ENCODE assay signal across 12 mouse cellular contexts in the genomic region with DNA sequence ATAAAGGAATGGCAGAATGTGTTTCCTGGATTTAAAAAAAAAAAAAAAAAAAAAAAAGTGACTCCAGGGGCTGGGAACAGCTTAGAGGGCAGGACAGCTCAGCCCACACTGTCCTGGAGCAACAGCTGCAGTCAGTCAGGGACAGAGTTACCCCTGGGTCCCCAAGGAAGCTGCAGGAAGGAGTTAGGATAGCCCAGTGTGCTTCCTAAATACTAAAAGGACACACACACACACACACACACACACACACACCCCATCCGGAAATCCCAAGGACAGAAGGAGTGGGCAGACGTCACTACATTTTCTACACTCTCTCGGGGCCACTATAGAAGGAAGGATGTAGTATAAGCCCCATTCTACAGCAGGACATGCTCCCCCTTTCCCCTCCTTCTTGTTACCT. TPM values are rescaled to one million over a fixed set of nuclear protein-coding genes. Genes with fewer than 3 reads are reported as not detected.
A peak's percentile ranks its signal among the peaks of the same experiment; 100 is the strongest.
DNase-seq lines count a peak whose midpoint lies in the region; ATAC-seq and TF ChIP-seq lines count a peak whose summit lies in the region.
"Had no signal": no experiment of that assay in that cellular context is flagged by ENCODE, and none has a peak within 500 bp of the region (broad histone marks: within the 10 kb centered on the region; RNA-seq: fewer than 3 reads in every experiment).

No protein-coding gene starts in this region.

- H3K27ac ChIP-seq in gastrocnemius, adult 2 months = 0 out of 2 replicates have a peak overlapping the region, but pooled peaks have one; percentile 24
- H3K27ac ChIP-seq in midbrain, embryonic 10.5 days (replicated peaks) = peak overlapping the region; percentile 90
- H3K27ac ChIP-seq in midbrain, embryonic 14.5 days (replicated peaks; ENCODE audit: low read depth, low read length) = no peak overlapping the region

- intact Hi-C loops in gastrocnemius, adult 2 months (cut with DNase I) = no loop called here
- intact Hi-C loops in gastrocnemius, postnatal 36 days (cut with DNase I) = no loop called here

- ATAC-seq in midbrain, embryonic 14.5 days (ENCODE audit: low FRiP score, low TSS enrichment) = no peak
- ATAC-seq in cerebellum, adult (ENCODE audit: insufficient number of reproducible peaks, low FRiP score, low TSS enrichment) = no peak

- no peak overlapping the region for H3K9ac ChIP-seq in midbrain, embryonic 14.5 days (replicated peaks; ENCODE audit: low read length)

- no peak for DNase-seq in gastrocnemius, adult 2 months
- no peak for DNase-seq in gastrocnemius, postnatal 36 days
- no peak for DNase-seq in midbrain, embryonic 10.5 days (ENCODE audit: low spot score)
- no peak for DNase-seq in midbrain, embryonic 14.5 days
- DNase-seq in heart, postnatal 4 days = peak; percentile 51
- DNase-seq in lung, postnatal 4 days = peak; percentile 41 to 73
- DNase-seq in spleen, postnatal 10 days (ENCODE audit: low spot score in 2 of 2) = no peak
- DNase-seq: thymus, postnatal 4 days had no signal

- peaks cover 100% of the 10 kb centered on the region for H3K4me1 ChIP-seq in midbrain, embryonic 10.5 days
- H3K4me1 ChIP-seq in midbrain, embryonic 14.5 days (ENCODE audit: control insufficient read depth, insufficient read depth, low read length) = peaks cover 41% of the 10 kb centered on the region

- no peak overlapping the region for H3K4me2 ChIP-seq in midbrain, embryonic 14.5 days (ENCODE audit: low read length)

- H3K4me3 ChIP-seq in gastrocnemius, adult 2 months = no peak overlapping the region
- peak overlapping the region; percentile 16; the same call in 1 of the 2 replicates for H3K4me3 ChIP-seq in midbrain, embryonic 10.5 days
- no peak overlapping the region for H3K4me3 ChIP-seq in midbrain, embryonic 14.5 days (replicated peaks; ENCODE audit: low read depth, low read length)

- 44% methylated on average over 3 of the region's 3 CpGs for WGBS in midbrain, embryonic 10.5 days
- 35% methylated on average over 3 of the region's 3 CpGs for WGBS in midbrain, embryonic 14.5 days

- H3K27me3 ChIP-seq in midbrain, embryonic 10.5 days (ENCODE audit: low read depth, poor library complexity, severe bottlenecking) = no peaks in the 10 kb centered on the region
- no peaks in the 10 kb centered on the region for H3K27me3 ChIP-seq in midbrain, embryonic 14.5 days (ENCODE audit: control insufficient read depth, insufficient read depth, low read length)

- peaks cover 25% of the 10 kb centered on the region for H3K36me3 ChIP-seq in midbrain, embryonic 10.5 days
- no peaks in the 10 kb centered on the region for H3K36me3 ChIP-seq in midbrain, embryonic 14.5 days (ENCODE audit: control insufficient read depth, insufficient read depth, low read length)

- TF ChIP-seq CTCF in gastrocnemius, adult 2 months (IDR thresholded peaks at IDR 0.05) = no peak

- no peaks in the 10 kb centered on the region for H3K9me3 ChIP-seq in midbrain, embryonic 10.5 days (replicated peaks)
- no peaks in the 10 kb centered on the region for H3K9me3 ChIP-seq in midbrain, embryonic 14.5 days (ENCODE audit: control insufficient read depth, low read length)

RNA-seq across cellular contexts. Expression of a gene that starts 10.3 kb away (rescaled TPM):
- under 1 TPM; 0.67 to 0.77 TPM for total RNA-seq in gastrocnemius, adult 2 months (2021)
- under 1 TPM; 0.54 to 0.74 TPM for total RNA-seq in gastrocnemius, postnatal 36 days (2021)
- polyA plus RNA-seq in midbrain, embryonic 10.5 days (2016; fragmentation: Nextera tagmentation; extraction: Ambion mirVana) = 0.88 and 1.7 TPM in 2 replicates
- polyA plus RNA-seq in midbrain, embryonic 14.5 days (2014; fragmentation: Nextera tagmentation; extraction: Ambion mirVana) = 0.09 and 0.11 TPM in 2 replicates
- total RNA-seq in heart, postnatal 4 days (2021) = 1 to 10 TPM; 3.2 to 4.2 TPM
- total RNA-seq: CH12.LX had no signal

RNA-seq across cellular contexts. Expression of a gene that starts 20.8 kb away (rescaled TPM):
- not detected for total RNA-seq in gastrocnemius, adult 2 months (2021)
- not detected for total RNA-seq in gastrocnemius, postnatal 36 days (2021)
- polyA plus RNA-seq in midbrain, embryonic 10.5 days (2016; fragmentation: Nextera tagmentation; extraction: Ambion mirVana) = not detected in 2 replicates
- polyA plus RNA-seq in midbrain, embryonic 14.5 days (2014; fragmentation: Nextera tagmentation; extraction: Ambion mirVana) = not detected in 2 replicates
- under 1 TPM; 0.26 to 0.68 TPM for total RNA-seq in heart, postnatal 4 days (2021)
- total RNA-seq: CH12.LX; liver, adult 2 months had no signal
- polyA plus RNA-seq: liver, adult 2 months; spleen, adult 2 months had no signal

RNA-seq across cellular contexts. Expression of a gene that starts 47.5 kb away (rescaled TPM):
- total RNA-seq in gastrocnemius, adult 2 months (2021) = not detected
- not detected for total RNA-seq in gastrocnemius, postnatal 36 days (2021)
- polyA plus RNA-seq in midbrain, embryonic 10.5 days (2016; fragmentation: Nextera tagmentation; extraction: Ambion mirVana) = not detected in 2 replicates
- not detected in 2 replicates for polyA plus RNA-seq in midbrain, embryonic 14.5 days (2014; fragmentation: Nextera tagmentation; extraction: Ambion mirVana)
- not detected for total RNA-seq in heart, postnatal 4 days (2021)
- total RNA-seq: CH12.LX; liver, adult 2 months had no signal
- polyA plus RNA-seq: liver, adult 2 months; spleen, adult 2 months had no signal

Comparison
In these comparisons a context has a peak if more than half of its experiments do, and no peak if none do; other contexts are left out.
1. DNase-seq: peak in heart, postnatal 4 days (single experiment) and lung, postnatal 4 days (2 of 2); none in gastrocnemius, adult 2 months (single experiment), gastrocnemius, postnatal 36 days (0 of 2), midbrain, embryonic 10.5 days (single experiment), midbrain, embryonic 14.5 days (single experiment) and spleen, postnatal 10 days (0 of 2).